Mouse (Mus musculus) T-helper 1 cell (primary cell): ENCODE data around the gene Ralgapa1.
"Not testable (repeated sequence)": the region's sequence is repeated elsewhere in the genome, so short reads cannot be mapped to it uniquely, and the experiment has no call there.

Source experiments
- in situ Hi-C: fragments of 300-600 bp; cut with MboI, MseI; formaldehyde crosslinking; loops from one replicate; pipeline ENCODE4 v1.15.1; 2025; ENCODE audit warnings: high pct_unique_total_duplicates

Ralgapa1 gene

DNA sequence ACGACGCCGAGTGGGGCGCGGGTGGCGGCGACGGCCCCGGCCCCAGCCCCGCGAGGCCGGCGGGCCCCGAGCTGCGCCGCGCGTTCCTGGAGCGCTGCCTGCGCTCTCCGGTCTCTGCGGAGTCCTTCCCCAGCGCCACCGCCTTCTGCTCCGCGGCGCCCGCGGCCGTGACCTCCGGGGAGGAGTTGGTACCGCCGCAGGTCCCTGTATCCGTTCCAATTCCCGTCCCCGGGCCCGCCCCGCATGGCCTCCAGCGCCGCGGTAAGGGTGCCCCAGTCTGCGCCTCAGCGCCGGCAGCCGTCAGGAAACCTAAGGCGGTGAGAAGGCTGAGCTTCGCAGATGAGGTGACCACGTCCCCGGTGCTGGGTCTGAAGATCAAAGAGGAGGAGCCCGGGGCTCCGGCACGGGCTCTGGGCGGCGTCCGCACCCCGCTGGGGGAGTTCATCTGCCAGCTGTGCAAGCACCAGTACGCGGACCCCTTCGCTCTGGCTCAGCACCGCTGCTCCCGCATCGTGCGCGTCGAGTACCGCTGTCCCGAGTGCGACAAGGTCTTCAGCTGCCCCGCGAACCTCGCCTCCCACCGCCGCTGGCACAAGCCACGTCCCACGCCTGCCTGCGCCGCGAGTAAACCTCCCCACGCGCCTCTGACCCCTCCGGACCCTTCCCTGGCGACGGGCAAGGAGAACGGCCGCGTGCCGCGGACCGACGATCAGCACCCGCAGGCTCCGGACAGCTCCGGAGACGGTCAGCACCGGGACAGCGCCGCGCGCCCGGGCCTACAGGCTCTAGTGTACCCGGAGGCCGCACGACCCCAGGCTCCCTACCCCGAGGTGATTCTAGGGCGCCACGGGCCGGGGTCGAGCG, 221.1 kb downstream of the Ralgapa1 start:
- in situ Hi-C loops = no loop called here

DNA sequence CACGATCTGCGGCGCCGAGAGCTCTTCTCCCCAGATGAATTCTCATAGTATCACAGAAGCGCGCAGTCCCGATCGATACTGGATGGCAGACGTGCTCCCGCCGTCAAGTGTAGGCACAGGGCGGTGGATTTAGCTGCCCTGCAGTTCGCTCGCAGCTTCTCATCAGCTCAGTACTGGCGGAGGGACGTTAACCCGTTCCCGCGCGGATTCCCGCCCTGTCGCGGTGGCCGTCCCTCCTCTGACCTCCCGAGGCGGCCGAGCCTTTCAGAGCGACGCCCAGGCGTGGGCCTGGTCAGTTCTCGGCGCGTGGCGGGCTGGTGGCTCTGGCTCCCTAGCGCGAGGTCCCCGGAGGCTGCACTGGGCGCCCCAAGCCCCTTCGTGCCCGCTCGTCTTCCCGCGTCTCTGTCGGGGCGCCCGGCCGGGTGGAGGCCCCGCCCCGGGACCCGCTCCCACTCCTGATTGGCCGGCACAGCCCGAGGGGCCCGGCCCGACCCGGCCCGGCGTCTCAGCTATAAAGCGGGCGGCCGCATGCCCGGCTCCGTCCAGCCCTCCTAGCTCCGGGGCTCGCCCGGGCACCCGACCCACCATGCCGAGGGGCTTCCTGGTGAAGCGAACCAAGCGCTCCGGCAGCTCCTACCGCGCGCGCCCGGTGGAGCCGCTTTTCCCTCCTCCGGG, 221.9 kb downstream of the Ralgapa1 start, which contains the start of gene Insm2:
TSS of gene Insm2 (plus strand) at position 541 of the 675 bp plus-strand sequence.
- in situ Hi-C loops = no loop called here

DNA sequence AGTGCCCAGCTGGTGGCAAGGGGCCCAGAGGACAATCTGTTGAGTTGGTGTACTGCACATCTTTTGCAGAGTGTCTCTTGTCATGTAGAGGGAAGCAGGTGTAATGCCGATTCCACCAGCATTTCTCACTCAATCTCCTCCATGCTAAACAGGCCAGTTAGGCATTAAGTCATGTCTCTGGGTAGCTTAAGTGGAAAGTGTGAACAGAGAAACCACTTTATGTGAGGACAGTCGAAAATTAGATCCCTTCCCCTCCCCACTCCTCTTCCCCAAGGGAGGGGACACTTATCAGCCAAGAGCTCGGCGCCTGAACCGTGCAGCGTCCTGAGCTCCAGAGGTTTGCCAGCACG, 222.5 kb downstream of the Ralgapa1 start:
- in situ Hi-C loops = no loop called here

DNA sequence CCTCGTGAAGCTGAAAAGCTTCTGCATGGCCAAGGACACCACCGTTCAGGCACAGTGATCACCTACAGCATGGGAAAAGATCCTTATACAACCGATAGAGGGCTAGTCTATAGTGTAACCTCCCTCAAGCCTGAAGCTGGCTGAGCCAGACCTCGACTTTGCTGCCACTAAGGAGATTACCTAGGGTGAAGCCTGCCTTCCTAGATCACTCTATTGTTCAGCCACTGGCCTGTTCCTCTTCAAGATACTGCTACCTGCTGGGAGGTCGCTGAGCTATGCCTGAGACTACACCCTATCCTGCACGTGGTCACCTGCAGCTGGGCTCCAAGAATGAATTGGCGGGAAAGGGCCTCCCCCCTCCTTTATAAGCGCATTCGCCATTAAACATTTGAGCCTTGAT, 234.0 kb downstream of the Ralgapa1 start:
- in situ Hi-C loops = not testable (repeated sequence)

DNA sequence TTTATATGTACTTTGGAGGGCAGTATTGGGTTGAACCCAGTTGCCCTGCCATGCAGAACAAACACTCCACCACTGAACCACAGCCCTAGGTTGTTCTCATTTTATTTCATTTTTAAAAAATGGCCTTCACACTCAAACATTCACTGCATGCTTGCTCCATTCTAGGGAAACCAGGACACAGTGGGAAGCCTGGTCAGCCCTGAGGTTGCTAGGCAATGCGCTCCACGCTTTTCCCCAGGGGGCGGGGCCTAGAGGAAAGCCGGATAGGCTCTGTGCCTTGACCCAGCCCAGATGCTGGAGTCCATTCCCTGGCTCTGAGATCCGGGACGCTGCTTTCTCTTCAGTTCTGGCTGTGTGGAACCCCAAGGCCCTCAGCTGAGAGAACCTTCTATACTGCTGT, 247.2 kb downstream of the Ralgapa1 start:
- in situ Hi-C loops = no loop called here

DNA sequence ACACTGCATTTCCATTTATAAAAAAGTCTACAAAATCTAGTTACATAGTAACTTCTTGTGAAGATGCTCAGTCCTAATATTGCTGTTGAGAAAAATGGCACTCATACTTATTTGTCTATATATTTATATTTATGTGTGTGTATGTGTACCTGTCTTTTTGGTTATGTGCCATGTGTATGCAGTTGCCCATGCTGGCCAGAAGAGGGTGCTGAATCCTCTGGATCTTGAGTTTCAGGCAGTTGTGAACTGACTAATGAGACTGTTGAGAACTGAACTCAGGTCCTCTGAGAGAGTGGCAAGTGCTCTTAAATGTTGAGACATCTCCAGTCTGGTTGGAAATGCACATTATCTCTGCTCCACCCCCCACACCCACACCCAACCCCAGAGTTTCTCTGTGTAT, 247.9 kb downstream of the Ralgapa1 start:
- in situ Hi-C loops = no loop called here

DNA sequence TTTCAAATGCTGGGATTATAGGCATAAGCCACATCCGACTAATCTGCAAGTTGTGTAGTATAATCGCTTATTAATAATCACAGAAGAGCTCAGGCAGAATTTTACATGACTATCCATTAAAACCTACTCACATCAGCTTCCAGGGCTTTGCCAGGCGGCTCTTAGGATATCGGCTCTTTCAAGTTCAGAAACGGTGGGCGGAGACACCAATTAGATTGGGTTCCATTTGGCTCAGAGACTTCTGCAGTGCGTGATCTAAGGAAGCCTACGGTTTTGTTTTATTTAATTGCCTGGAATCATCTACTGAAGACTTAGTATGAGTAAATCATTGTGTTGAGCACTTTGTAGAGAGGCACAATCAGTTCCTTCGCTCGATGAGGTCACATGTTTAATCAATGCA, 249.3 kb downstream of the Ralgapa1 start:
- in situ Hi-C loops = no loop called here

DNA sequence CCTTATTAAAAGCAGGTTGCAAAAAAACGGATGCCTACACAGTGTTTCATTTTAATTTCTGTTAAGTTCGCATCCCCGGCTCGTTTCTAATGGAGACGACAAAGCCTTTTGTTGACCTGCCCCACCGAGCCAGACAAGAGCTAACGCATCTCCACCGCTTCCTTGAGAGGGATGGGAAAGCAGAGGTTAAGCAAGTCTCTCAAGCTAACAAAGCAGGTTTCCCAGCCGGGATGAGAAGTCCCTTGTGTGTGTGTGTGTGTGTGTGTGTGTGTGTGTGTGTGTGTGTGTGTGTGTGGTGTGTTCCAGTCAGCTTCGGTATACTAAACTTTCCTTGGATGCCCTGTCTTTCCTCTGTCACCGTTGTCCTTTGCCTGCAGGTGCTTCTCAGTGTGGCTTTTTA, 249.8 kb downstream of the Ralgapa1 start:
- in situ Hi-C loops = no loop called here

DNA sequence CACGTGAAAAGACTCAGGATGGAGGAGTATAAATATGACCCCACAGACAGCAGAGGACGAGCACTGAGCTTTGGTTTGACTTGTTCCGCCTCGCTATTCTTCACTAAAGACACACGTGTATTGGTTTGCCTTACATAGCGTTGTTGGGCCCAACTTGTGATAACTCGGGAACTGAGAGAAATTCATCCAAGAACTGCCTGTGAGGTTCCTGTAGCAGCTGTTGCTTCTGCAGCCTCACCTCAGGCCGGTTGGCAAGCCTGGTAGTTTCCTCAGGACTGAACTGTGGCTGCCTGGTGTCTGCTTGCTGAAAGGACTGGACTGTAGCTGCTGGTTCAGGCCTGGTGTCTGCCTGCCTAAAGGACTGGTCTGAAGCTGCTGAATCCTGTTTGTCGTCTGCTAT, 250.3 kb downstream of the Ralgapa1 start:
- in situ Hi-C loops = no loop called here

DNA sequence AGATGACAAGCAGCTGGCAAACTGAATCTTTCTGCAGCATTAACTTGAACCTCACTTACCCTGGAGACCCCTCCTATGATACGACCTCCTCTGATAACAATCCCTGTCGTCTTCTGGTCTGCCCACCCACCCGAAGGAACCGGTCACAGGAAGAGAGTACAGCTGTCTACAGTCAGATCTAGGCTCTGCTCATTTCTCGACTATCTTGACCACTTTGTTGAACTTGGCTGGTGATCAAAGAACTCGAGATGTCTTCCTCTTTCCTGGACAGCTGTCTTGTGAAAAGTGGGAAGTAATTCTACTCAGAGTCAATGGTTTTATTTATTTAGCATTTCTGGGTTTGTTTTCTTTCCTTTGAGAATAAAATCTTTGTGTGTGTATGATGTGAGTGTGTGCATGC, 251.3 kb downstream of the Ralgapa1 start:
- in situ Hi-C loops = no loop called here

DNA sequence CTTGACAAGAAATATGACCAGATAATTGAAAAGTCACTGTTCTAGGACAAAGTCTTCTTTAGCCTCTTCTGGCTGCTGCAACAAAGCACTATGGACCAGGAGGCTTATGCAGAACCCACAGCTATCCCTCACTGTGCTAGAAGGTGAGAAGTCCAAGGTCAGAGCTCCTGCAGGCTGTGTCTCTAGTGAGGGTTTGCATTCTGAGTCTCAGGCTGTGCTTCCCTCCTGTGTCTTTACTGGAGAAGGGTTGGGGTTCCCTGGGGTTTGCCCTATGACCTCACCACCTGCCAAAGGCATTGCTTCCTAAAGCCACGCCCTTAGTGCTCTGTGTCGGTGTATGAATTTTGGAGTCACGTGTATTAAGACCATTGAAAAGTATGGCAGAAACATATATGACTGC, 252.5 kb downstream of the Ralgapa1 start:
- in situ Hi-C loops = no loop called here

DNA sequence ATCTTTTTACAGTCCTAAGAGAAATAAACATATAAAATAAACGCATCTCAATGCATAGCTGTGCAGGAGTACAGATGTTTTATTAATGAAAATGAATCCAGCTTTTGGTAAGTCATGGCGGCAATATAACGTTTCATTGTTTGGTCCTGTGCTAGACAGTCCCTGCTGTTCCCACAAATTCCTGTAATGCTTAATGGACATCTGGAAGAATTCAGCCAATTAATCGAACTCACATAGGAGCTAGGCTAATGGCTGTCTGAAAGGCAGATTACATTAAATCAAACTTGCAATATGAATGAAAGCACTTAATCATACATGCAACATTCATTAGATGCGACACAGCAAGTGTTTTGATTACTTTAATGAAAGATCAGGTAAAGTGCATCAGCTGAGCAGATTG, 254.1 kb downstream of the Ralgapa1 start:
- in situ Hi-C loops = no loop called here

DNA sequence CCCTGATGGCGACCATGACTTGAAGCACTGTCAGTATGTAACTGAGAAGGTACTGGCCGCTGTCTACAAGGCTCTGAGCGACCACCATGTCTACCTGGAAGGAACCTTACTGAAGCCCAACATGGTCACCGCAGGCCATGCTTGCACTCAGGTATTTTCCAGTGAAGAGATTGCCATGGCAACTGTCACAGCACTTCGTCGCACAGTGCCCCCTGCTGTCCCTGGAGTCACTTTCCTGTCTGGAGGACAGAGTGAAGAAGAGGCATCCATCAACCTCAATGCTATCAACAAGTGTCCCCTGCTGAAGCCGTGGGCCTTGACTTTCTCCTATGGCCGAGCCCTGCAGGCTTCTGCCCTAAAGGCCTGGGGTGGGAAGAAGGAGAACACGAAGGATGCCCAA, 255.1 kb downstream of the Ralgapa1 start:
- in situ Hi-C loops = no loop called here

DNA sequence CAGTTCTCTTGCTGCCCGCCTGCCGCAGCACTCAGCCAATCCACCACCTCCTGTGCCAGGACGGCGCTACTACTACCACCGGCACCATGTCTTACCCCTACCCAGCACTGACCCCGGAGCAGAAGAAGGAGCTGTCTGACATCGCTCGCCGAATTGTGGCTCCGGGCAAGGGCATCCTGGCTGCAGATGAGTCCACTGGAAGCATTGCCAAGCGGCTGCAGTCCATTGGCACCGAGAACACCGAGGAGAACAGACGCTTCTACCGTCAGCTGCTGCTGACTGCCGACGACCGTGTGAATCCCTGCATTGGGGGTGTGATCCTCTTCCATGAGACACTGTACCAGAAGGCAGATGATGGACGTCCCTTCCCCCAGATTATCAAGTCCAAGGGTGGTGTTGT, 255.8 kb downstream of the Ralgapa1 start, which contains the start of gene Aldoart2:
TSS of gene Aldoart2 (plus strand) at position 34 of the 400 bp plus-strand sequence.
- in situ Hi-C loops = no loop called here

DNA sequence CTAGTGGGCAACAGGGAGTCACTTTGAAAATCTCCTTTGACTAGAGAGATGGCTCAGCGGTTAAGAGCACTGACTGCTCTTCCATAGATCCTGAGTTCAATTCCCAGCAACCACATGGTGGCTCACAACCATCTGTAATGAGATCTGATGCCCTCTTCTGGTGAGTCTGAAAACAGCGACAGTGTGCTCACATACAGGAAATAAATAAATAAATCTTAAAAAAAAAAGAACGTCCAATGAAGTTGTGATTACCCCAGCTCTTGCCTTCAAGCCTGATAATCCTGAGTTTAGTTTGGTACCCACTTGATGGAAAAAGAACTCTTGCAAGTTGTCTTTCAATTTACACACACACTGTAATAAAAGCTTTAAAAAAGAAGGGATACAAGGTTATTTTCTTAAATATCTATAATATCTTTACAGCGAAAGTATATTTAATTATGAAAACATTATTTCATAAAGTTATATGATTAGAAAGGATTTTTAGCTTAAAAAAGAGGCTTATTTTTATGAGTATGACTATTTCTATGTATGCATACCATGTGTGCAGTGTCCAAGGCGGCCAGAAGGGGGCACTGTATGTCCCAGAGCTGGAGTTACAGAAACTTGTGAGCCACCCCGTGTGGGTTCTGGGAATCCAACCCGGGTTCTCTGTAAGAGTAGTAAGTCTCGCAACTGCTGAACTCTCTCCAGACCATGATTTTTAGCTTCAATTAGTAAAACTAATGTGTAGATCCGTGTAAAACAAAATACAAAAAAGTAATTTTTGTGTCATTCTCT, 256.6 kb downstream of the Ralgapa1 start:
- in situ Hi-C loops = no loop called here

DNA sequence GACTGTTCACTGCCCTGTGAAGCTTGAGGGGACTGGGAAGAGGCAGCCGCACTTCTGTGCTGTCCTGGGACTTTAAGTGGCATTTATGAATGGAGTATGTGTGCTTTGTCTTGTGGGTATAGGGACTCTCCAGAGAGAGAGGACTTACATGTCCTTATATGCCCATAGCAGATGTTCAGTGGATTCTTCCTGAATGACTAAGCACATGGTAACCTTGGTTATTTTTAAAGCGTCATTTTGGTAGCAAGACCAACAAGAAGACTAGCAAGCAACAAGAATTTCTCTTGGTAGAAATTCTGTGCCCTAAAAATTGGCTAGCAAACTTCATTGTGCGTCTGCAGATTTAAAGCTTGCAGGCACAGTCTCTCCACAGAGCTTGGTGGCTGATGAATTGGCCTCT, 257.2 kb downstream of the Ralgapa1 start:
- in situ Hi-C loops = no loop called here

DNA sequence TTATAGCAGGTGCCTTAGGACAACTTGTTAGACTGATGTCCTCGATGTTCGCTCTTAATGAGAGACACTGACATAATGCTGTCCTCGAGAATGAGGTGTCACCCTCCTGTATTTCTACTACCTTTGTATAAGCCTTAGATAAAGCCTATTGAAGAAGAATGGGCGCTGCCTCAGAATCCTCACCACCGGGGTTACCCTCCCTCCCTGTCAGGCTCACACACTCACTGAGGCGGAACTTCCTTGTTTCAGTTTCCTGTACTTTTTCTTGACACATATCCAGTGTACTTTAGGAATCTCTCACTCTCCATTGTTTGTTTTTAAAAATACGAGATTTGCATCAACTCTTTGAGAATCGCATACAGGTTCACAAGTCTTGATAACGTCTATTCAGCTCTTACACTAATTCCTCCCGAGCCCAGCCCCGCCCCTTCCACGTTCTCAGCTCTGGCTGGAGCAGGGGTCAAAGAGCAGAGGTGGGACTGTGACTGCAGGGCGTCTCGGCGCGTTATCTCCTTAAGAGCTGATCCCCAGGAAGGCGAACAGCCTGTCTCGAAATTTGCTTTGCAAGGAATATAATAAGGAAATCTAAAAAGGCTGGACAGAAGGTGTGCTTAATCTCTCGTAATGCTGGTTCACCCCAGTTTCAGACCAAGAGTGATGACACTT, 260.8 kb downstream of the Ralgapa1 start:
- in situ Hi-C loops = no loop called here

DNA sequence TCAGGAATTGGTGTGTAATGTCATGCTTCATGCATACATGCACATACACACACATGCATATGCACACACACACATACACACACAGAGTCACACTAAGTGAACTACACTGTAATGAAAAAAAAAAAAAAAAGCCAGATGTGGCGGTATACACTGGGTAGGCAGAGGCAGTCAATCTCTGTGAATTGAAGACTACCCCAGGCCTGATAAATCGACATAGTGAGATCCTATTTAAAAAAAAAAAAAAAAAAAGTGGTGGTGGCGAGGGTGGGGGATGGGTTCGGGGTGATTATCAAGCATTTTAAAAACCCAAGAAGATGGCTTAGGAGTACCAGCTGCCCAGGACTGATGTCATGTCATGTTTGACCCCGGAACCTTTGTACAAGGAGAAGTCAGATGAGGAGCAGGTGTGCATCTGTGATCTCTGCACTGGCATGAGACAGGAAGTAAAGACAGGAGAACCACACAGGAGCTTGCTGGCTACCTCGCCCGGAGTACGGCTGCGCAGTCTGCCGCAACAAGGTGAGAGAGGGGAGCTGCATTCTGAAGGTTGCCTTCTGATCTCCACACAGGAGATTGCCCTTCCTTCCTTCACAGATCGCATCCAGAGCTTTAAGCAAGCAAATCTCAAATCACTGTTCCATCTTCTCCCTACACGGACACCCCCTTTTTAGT, 261.6 kb downstream of the Ralgapa1 start:
- in situ Hi-C loops = no loop called here

DNA sequence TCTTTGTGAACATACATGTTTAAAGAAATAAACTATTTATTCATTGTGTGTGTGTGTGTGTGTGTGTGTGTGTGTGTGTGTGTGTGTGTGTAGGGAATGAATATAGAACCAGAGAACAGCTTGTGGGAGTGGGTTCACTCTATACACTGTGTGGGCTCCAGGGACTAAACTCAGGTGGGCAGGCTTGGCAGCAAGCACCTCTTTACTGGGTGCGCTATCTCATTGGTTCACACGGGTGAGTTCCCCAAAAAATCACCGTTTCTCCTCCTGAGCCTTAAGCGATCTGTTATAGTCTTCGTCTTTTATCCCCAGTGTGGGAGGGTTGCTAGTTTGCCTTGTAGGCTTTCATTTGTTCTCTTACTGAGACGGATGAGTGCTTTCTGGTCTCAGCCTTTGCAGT, 263.1 kb downstream of the Ralgapa1 start:
- in situ Hi-C loops = no loop called here

DNA sequence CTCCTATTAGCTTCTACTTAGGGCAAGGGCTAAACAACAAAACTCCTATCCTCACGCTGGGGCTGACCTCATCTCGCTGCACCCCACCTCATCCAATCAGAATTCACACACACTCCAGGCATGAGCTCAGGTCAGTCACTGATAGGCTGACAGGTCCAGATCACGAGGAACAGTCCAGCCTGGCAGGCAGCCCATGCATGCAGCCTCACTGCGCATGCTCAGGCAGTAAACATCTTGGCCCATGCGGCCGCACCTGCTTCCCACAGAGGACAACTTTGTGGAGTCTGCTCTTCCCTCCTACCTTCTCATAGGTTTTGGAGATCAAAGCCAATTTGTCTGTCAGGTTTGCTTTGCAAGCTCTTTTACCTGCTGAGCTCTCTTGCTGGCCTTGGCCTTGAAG, 266.1 kb downstream of the Ralgapa1 start:
- in situ Hi-C loops = not testable (repeated sequence)
